Mouse (Mus musculus): ENCODE results near the gene Itk. TPM values are rescaled to one million over a fixed set of nuclear protein-coding genes. Genes with fewer than 3 reads are reported as not detected.
A peak's percentile ranks its signal among the peaks of the same experiment; 100 is the strongest.
"Not testable (repeated sequence)": the region's sequence is repeated elsewhere in the genome, so short reads cannot be mapped to it uniquely, and the experiment has no call there.

The Itk gene
- polyA plus RNA-seq (2012; rRNA removed): 9.8 and 11.5 TPM in 2 replicates

- H3K27me3 ChIP-seq (ENCODE audit: control insufficient read depth, insufficient read depth, low read length): no peaks in the 10 kb centered on the region
- H3K27ac ChIP-seq (ENCODE audit: insufficient read depth, low read length): peak within 1 kb of the TSS; percentile 94
- H3K4me1 ChIP-seq (ENCODE audit: control insufficient read depth, insufficient read depth, insufficient read length): peaks cover 6% of the 10 kb centered on the region; the same call in 1 of the 2 replicates
- H3K36me3 ChIP-seq (ENCODE audit: control insufficient read depth, insufficient read depth, low read length): no peaks in the 10 kb centered on the region
- peak; percentile 25 to 68 for DNase-seq (ENCODE audit: low read depth in 1 of 2, low spot score in 2 of 2)
- H3K4me3 ChIP-seq (ENCODE audit: extremely low read depth, insufficient read depth, insufficient read length): peak within 1 kb of the TSS; percentile 52
- 53% methylated on average over 13 of the region's 13 CpGs for WGBS
- TF ChIP-seq CTCF (IDR thresholded peaks at IDR 0.05; ENCODE audit: extremely low read depth, insufficient read depth, insufficient read length, insufficient replicate concordance) (no peak), POLR2A (IDR thresholded peaks at IDR 0.05; ENCODE audit: low read depth, low read length) (peak; percentile 90)
These were observed at the start of gene Itk for GRCm38 (mm10) chr11:46389336-46390117. Itk (minus strand) TSS chr11:46389515.

GRCm38 (mm10) chr11:46437459-46438000, 48.2 kb upstream of the Itk start:
- Histone ChIP-seq H3K27ac (ENCODE audit: insufficient read depth, low read length) (peak overlapping the region; percentile 94), H3K27me3 (ENCODE audit: control insufficient read depth, insufficient read depth, low read length) (no peaks in the 10 kb centered on the region), H3K4me1 (ENCODE audit: control insufficient read depth, insufficient read depth, insufficient read length) (0 out of 2 replicates have a peak, but pooled peaks cover 3% of the 10 kb centered on the region), H3K36me3 (ENCODE audit: control insufficient read depth, insufficient read depth, low read length) (peaks cover 9% of the 10 kb centered on the region; the same call in 1 of the 2 replicates), H3K4me3 (ENCODE audit: extremely low read depth, insufficient read depth, insufficient read length) (peak overlapping the region; percentile 87)
- TF ChIP-seq POLR2A (IDR thresholded peaks at IDR 0.05; ENCODE audit: low read depth, low read length) (no peak), CTCF (IDR thresholded peaks at IDR 0.05; ENCODE audit: extremely low read depth, insufficient read depth, insufficient read length, insufficient replicate concordance) (no peak)
- 2% methylated on average over 23 of the region's 23 CpGs for WGBS
- no peak for DNase-seq (ENCODE audit: low read depth in 1 of 2, low spot score in 2 of 2)

- WGBS: under 1% methylated on average over 59 of the region's 59 CpGs
- DNase-seq (ENCODE audit: low read depth in 1 of 2, low spot score in 2 of 2): peak; percentile 93 to 94
- Histone ChIP-seq H3K4me3 (ENCODE audit: extremely low read depth, insufficient read depth, insufficient read length) (peak within 1 kb of the TSS; percentile 87), H3K27me3 (ENCODE audit: control insufficient read depth, insufficient read depth, low read length) (no peaks in the 10 kb centered on the region), H3K4me1 (ENCODE audit: control insufficient read depth, insufficient read depth, insufficient read length) (0 out of 2 replicates have a peak, but pooled peaks cover 3% of the 10 kb centered on the region), H3K36me3 (ENCODE audit: control insufficient read depth, insufficient read depth, low read length) (peaks cover 9% of the 10 kb centered on the region; the same call in 1 of the 2 replicates), H3K27ac (ENCODE audit: insufficient read depth, low read length) (peak within 1 kb of the TSS; percentile 94)
- TF ChIP-seq POLR2A (IDR thresholded peaks at IDR 0.05; ENCODE audit: low read depth, low read length): peak; percentile 65
- no peak for TF ChIP-seq CTCF (IDR thresholded peaks at IDR 0.05; ENCODE audit: extremely low read depth, insufficient read depth, insufficient read length, insufficient replicate concordance)
These were observed 47.6 kb upstream of the Itk start, which contains the start of gene Med7 for GRCm38 (mm10) chr11:46436760-46437458. Med7 (plus strand) TSS chr11:46436925.

- peaks cover 2% of the 10 kb centered on the region; the same call in 1 of the 2 replicates for H3K36me3 ChIP-seq (ENCODE audit: control insufficient read depth, insufficient read depth, low read length)
- TF ChIP-seq POLR2A (IDR thresholded peaks at IDR 0.05; ENCODE audit: low read depth, low read length) (no peak), CTCF (IDR thresholded peaks at IDR 0.05; ENCODE audit: extremely low read depth, insufficient read depth, insufficient read length, insufficient replicate concordance) (no peak)
- no peak for DNase-seq (ENCODE audit: low read depth in 1 of 2, low spot score in 2 of 2)
These were observed 46.0 kb upstream of the Itk start for GRCm38 (mm10) chr11:46435363-46435762.

DNA sequence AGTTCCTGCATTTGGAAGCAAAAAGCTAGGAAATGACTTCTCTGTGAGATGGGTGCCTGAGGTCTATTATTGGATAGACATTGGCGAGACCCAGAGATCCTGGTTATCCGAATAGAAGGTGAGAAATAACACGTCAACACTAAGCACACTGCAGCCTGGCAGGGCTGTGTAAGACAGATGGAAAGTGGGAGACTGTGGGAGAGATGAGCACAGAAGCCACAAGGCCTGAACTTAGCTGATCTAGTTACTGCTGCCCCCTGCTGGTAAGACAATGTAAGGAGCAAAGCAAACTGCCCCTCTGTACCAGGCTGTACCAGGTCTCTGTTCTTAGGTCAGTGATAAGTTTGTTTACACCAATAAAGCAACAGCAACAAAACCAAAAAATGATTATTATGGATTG, 41.8 kb upstream of the Itk start:
- no peak overlapping the region for H3K4me3 ChIP-seq (ENCODE audit: extremely low read depth, insufficient read depth, insufficient read length)
- no peak overlapping the region for H3K27ac ChIP-seq (ENCODE audit: insufficient read depth, low read length)
- 40% methylated on average over 3 of the region's 3 CpGs for WGBS
- H3K36me3 ChIP-seq (ENCODE audit: control insufficient read depth, insufficient read depth, low read length): no peaks in the 10 kb centered on the region
- TF ChIP-seq CTCF (IDR thresholded peaks at IDR 0.05; ENCODE audit: extremely low read depth, insufficient read depth, insufficient read length, insufficient replicate concordance) (peak; percentile 76; the same call in 1 of the 2 replicates), POLR2A (IDR thresholded peaks at IDR 0.05; ENCODE audit: low read depth, low read length) (no peak)
- no peaks in the 10 kb centered on the region for H3K4me1 ChIP-seq (ENCODE audit: control insufficient read depth, insufficient read depth, insufficient read length)
- peak; percentile 70 to 82 for DNase-seq (ENCODE audit: low read depth in 1 of 2, low spot score in 2 of 2)
- H3K27me3 ChIP-seq (ENCODE audit: control insufficient read depth, insufficient read depth, low read length): no peaks in the 10 kb centered on the region

More at GRCm38 (mm10) chr11:46435363-46435762, 46.0 kb upstream of the Itk start:
- Histone ChIP-seq H3K27me3 (ENCODE audit: control insufficient read depth, insufficient read depth, low read length) (no peaks in the 10 kb centered on the region), H3K27ac (ENCODE audit: insufficient read depth, low read length) (no peak overlapping the region), H3K4me1 (ENCODE audit: control insufficient read depth, insufficient read depth, insufficient read length) (0 out of 2 replicates have a peak, but pooled peaks cover 3% of the 10 kb centered on the region), H3K4me3 (ENCODE audit: extremely low read depth, insufficient read depth, insufficient read length) (no peak overlapping the region)

DNA sequence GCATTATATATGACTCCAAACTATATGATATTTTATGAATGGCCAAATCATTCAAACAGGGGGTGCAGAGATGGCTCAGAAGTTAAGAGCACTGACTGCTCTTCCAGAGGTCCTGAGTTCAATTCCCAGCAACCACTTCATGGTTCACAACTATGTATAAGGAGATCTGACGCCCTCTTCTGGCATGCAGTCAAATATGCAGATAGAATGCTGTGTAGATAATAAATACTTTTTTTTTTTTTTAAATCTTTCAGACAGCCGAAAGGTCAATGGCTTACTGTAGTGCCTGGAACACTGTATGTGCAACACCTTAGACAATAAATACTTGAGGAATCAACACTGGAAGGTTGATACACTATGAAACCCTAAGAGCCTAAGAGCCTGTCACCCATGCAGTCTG, 40.8 kb upstream of the Itk start:
- H3K27me3 ChIP-seq (ENCODE audit: control insufficient read depth, insufficient read depth, low read length): no peaks in the 10 kb centered on the region
- TF ChIP-seq POLR2A (IDR thresholded peaks at IDR 0.05; ENCODE audit: low read depth, low read length) (no peak), CTCF (IDR thresholded peaks at IDR 0.05; ENCODE audit: extremely low read depth, insufficient read depth, insufficient read length, insufficient replicate concordance) (no peak)
- no peak overlapping the region for H3K4me3 ChIP-seq (ENCODE audit: extremely low read depth, insufficient read depth, insufficient read length)
- no peak overlapping the region for H3K27ac ChIP-seq (ENCODE audit: insufficient read depth, low read length)
- 90% methylated on average over 2 of the region's 2 CpGs for WGBS
- no peaks in the 10 kb centered on the region for H3K4me1 ChIP-seq (ENCODE audit: control insufficient read depth, insufficient read depth, insufficient read length)
- no peaks in the 10 kb centered on the region for H3K36me3 ChIP-seq (ENCODE audit: control insufficient read depth, insufficient read depth, low read length)
- no peak for DNase-seq (ENCODE audit: low read depth in 1 of 2, low spot score in 2 of 2)

GRCm38 (mm10) chr11:46428131-46428530, 38.8 kb upstream of the Itk start:
- not testable (repeated sequence) for H3K27ac ChIP-seq (ENCODE audit: insufficient read depth, low read length)

More at GRCm38 (mm10) chr11:46428131-46428530, 38.8 kb upstream of the Itk start:
- not testable (repeated sequence) for DNase-seq (ENCODE audit: low read depth in 1 of 2, low spot score in 2 of 2); H3K4me3 ChIP-seq (ENCODE audit: extremely low read depth, insufficient read depth, insufficient read length); H3K27me3 ChIP-seq (ENCODE audit: control insufficient read depth, insufficient read depth, low read length); H3K36me3 ChIP-seq (ENCODE audit: control insufficient read depth, insufficient read depth, low read length); H3K4me1 ChIP-seq (ENCODE audit: control insufficient read depth, insufficient read depth, insufficient read length)
- 82% methylated on average over 4 of the region's 4 CpGs for WGBS
